Mouse (Mus musculus): ENCODE results near the gene Aqp1. TPM values are rescaled to one million over a fixed set of nuclear protein-coding genes. Genes with fewer than 3 reads are reported as not detected.
A peak's percentile ranks its signal among the peaks of the same experiment; 100 is the strongest.

The Aqp1 gene
- polyA plus RNA-seq, 1 experiment = 1.9 TPM

GRCm38 (mm10) chr6:55376511-55376910, 40.3 kb downstream of the Aqp1 start:
- H3K27ac ChIP-seq (ENCODE audit: control insufficient read depth, insufficient read depth, low read depth, low read length) = no peak overlapping the region
- H3K27me3 ChIP-seq (ENCODE audit: control insufficient read depth, insufficient read depth, low read length) = no peaks in the 10 kb centered on the region
- H3K4me3 ChIP-seq (ENCODE audit: control insufficient read depth, low read depth, low read length) = no peak overlapping the region
- no peaks in the 10 kb centered on the region for H3K36me3 ChIP-seq (ENCODE audit: control insufficient read depth, insufficient read depth, low read length)
- H3K4me1 ChIP-seq (ENCODE audit: control insufficient read depth, insufficient read depth, low read length) = no peaks in the 10 kb centered on the region
- TF ChIP-seq CTCF (IDR thresholded peaks at IDR 0.05; ENCODE audit: control insufficient read depth, insufficient read depth, insufficient replicate concordance, low read depth, low read length) (no peak), POLR2A (IDR thresholded peaks at IDR 0.05; ENCODE audit: control insufficient read depth, low read depth, low read length) (no peak)

GRCm38 (mm10) chr6:55377461-55377860, 41.2 kb downstream of the Aqp1 start:
- Histone ChIP-seq H3K4me1 (ENCODE audit: control insufficient read depth, insufficient read depth, low read length) (no peaks in the 10 kb centered on the region; the same call in 1 of the 2 replicates), H3K36me3 (ENCODE audit: control insufficient read depth, insufficient read depth, low read length) (no peaks in the 10 kb centered on the region), H3K4me3 (ENCODE audit: control insufficient read depth, low read depth, low read length) (no peak overlapping the region), H3K27me3 (ENCODE audit: control insufficient read depth, insufficient read depth, low read length) (no peaks in the 10 kb centered on the region), H3K27ac (ENCODE audit: control insufficient read depth, insufficient read depth, low read depth, low read length) (no peak overlapping the region)
- TF ChIP-seq CTCF (IDR thresholded peaks at IDR 0.05; ENCODE audit: control insufficient read depth, insufficient read depth, insufficient replicate concordance, low read depth, low read length) (no peak), POLR2A (IDR thresholded peaks at IDR 0.05; ENCODE audit: control insufficient read depth, low read depth, low read length) (no peak)

- Histone ChIP-seq H3K4me1 (ENCODE audit: control insufficient read depth, insufficient read depth, low read length) (no peaks in the 10 kb centered on the region; the same call in 1 of the 2 replicates), H3K36me3 (ENCODE audit: control insufficient read depth, insufficient read depth, low read length) (no peaks in the 10 kb centered on the region), H3K4me3 (ENCODE audit: control insufficient read depth, low read depth, low read length) (no peak overlapping the region), H3K27me3 (ENCODE audit: control insufficient read depth, insufficient read depth, low read length) (no peaks in the 10 kb centered on the region), H3K27ac (ENCODE audit: control insufficient read depth, insufficient read depth, low read depth, low read length) (no peak overlapping the region)
- peak; percentile 31; the same call in 1 of the 2 replicates for TF ChIP-seq CTCF (IDR thresholded peaks at IDR 0.05; ENCODE audit: control insufficient read depth, insufficient read depth, insufficient replicate concordance, low read depth, low read length)
- TF ChIP-seq POLR2A (IDR thresholded peaks at IDR 0.05; ENCODE audit: control insufficient read depth, low read depth, low read length) = no peak
Measured at GRCm38 (mm10) chr6:55379641-55380335, 43.6 kb downstream of the Aqp1 start.

- Histone ChIP-seq H3K4me1 (ENCODE audit: control insufficient read depth, insufficient read depth, low read length) (no peaks in the 10 kb centered on the region; the same call in 1 of the 2 replicates), H3K27me3 (ENCODE audit: control insufficient read depth, insufficient read depth, low read length) (no peaks in the 10 kb centered on the region), H3K4me3 (ENCODE audit: control insufficient read depth, low read depth, low read length) (no peak overlapping the region), H3K36me3 (ENCODE audit: control insufficient read depth, insufficient read depth, low read length) (no peaks in the 10 kb centered on the region), H3K27ac (ENCODE audit: control insufficient read depth, insufficient read depth, low read depth, low read length) (no peak overlapping the region)
- TF ChIP-seq CTCF (IDR thresholded peaks at IDR 0.05; ENCODE audit: control insufficient read depth, insufficient read depth, insufficient replicate concordance, low read depth, low read length) (no peak), POLR2A (IDR thresholded peaks at IDR 0.05; ENCODE audit: control insufficient read depth, low read depth, low read length) (no peak)
Measured at GRCm38 (mm10) chr6:55381966-55382365, 45.7 kb downstream of the Aqp1 start.

GRCm38 (mm10) chr6:55383897-55384296, 47.7 kb downstream of the Aqp1 start:
- no peaks in the 10 kb centered on the region for H3K36me3 ChIP-seq (ENCODE audit: control insufficient read depth, insufficient read depth, low read length)
- H3K4me3 ChIP-seq (ENCODE audit: control insufficient read depth, low read depth, low read length) = no peak overlapping the region
- H3K27ac ChIP-seq (ENCODE audit: control insufficient read depth, insufficient read depth, low read depth, low read length) = no peak overlapping the region
- peaks cover 2% of the 10 kb centered on the region; the same call in 1 of the 2 replicates for H3K4me1 ChIP-seq (ENCODE audit: control insufficient read depth, insufficient read depth, low read length)
- TF ChIP-seq CTCF (IDR thresholded peaks at IDR 0.05; ENCODE audit: control insufficient read depth, insufficient read depth, insufficient replicate concordance, low read depth, low read length) (peak; percentile 38; the same call in 1 of the 2 replicates), POLR2A (IDR thresholded peaks at IDR 0.05; ENCODE audit: control insufficient read depth, low read depth, low read length) (no peak)
- no peaks in the 10 kb centered on the region for H3K27me3 ChIP-seq (ENCODE audit: control insufficient read depth, insufficient read depth, low read length)

GRCm38 (mm10) chr6:55384356-55384951, 48.2 kb downstream of the Aqp1 start:
- Histone ChIP-seq H3K27ac (ENCODE audit: control insufficient read depth, insufficient read depth, low read depth, low read length) (no peak overlapping the region), H3K27me3 (ENCODE audit: control insufficient read depth, insufficient read depth, low read length) (no peaks in the 10 kb centered on the region), H3K4me1 (ENCODE audit: control insufficient read depth, insufficient read depth, low read length) (peaks cover 2% of the 10 kb centered on the region; the same call in 1 of the 2 replicates), H3K36me3 (ENCODE audit: control insufficient read depth, insufficient read depth, low read length) (no peaks in the 10 kb centered on the region), H3K4me3 (ENCODE audit: control insufficient read depth, low read depth, low read length) (no peak overlapping the region)
- no peak for TF ChIP-seq CTCF (IDR thresholded peaks at IDR 0.05; ENCODE audit: control insufficient read depth, insufficient read depth, insufficient replicate concordance, low read depth, low read length)

GRCm38 (mm10) chr6:55388546-55389169, 52.4 kb downstream of the Aqp1 start:
- no peak overlapping the region for H3K27ac ChIP-seq (ENCODE audit: control insufficient read depth, insufficient read depth, low read depth, low read length)
- H3K4me3 ChIP-seq (ENCODE audit: control insufficient read depth, low read depth, low read length) = no peak overlapping the region
- H3K4me1 ChIP-seq (ENCODE audit: control insufficient read depth, insufficient read depth, low read length) = peaks cover 2% of the 10 kb centered on the region; the same call in 1 of the 2 replicates
- no peaks in the 10 kb centered on the region for H3K36me3 ChIP-seq (ENCODE audit: control insufficient read depth, insufficient read depth, low read length)
- TF ChIP-seq CTCF (IDR thresholded peaks at IDR 0.05; ENCODE audit: control insufficient read depth, insufficient read depth, insufficient replicate concordance, low read depth, low read length) = no peak
- TF ChIP-seq POLR2A (IDR thresholded peaks at IDR 0.05; ENCODE audit: control insufficient read depth, low read depth, low read length) = no peak
- H3K27me3 ChIP-seq (ENCODE audit: control insufficient read depth, insufficient read depth, low read length) = no peaks in the 10 kb centered on the region
